Mouse (Mus musculus) lung, embryonic 15.5 days (tissue): Measurements from ENCODE around the gene Tbx21. TPM values are rescaled to one million over a fixed set of nuclear protein-coding genes. Genes with fewer than 3 reads are reported as not detected.
A peak's percentile ranks its signal among the peaks of the same experiment; 100 is the strongest.

ENCODE experiments used
- ATAC-seq: fragments of 200-750 bp; cut with Nextera tagmentation; 2 replicates; pipeline ENCODE4 v1.8.0; 2017; ENCODE audit warnings: moderate number of reproducible peaks, borderline replicate concordance; ENCODE audit not compliant: low FRiP score, low TSS enrichment; ENCODE audit errors: extremely low read depth
- H3K27ac ChIP-seq: fragments of 300-500 bp; sonication (generic); 2 replicates; pipeline ENCODE4 v1.5.1; 2015; ENCODE audit warnings: moderate library complexity, mild to moderate bottlenecking, inconsistent platforms
- H3K27me3 ChIP-seq: fragments of 300-500 bp; sonication (generic); 2 replicates; pipeline ENCODE4 v1.6.1; 2015; ENCODE audit warnings: inconsistent platforms
- H3K36me3 ChIP-seq: fragments of 300-500 bp; sonication (generic); 2 replicates; pipeline ENCODE4 v1.6.1; 2015; ENCODE audit warnings: inconsistent platforms
- H3K4me1 ChIP-seq: fragments of 300-500 bp; sonication (generic); 2 replicates; pipeline ENCODE4 v1.6.1; 2015; ENCODE audit warnings: inconsistent platforms
- H3K4me2 ChIP-seq: fragments of 300-500 bp; sonication (generic); 2 replicates; pipeline ENCODE4 v1.6.1; 2015; ENCODE audit warnings: inconsistent platforms, mild to moderate bottlenecking, moderate library complexity
- H3K4me3 ChIP-seq: fragments of 300-500 bp; sonication (generic); 2 replicates; pipeline ENCODE4 v1.5.1; 2015; ENCODE audit warnings: mild to moderate bottlenecking, inconsistent platforms
- H3K9ac ChIP-seq: fragments of 300-500 bp; sonication (generic); 2 replicates; pipeline ENCODE4 v1.6.1; 2015; ENCODE audit warnings: inconsistent platforms
- H3K9me3 ChIP-seq: fragments of 300-500 bp; sonication (generic); 2 replicates; pipeline ENCODE4 v1.6.1; 2016; ENCODE audit warnings: inconsistent platforms
- WGBS: fragments of 180-500 bp; shearing (Covaris S2); methylation state at CpG from one replicate; pipeline ENCODE4 v1.1.7; 2015; 5-methylcytosine and 5-hydroxymethylcytosine counted together
- microRNA-seq: library from miRNA; unstranded; fragments of <30 nt; microRNA quantifications from one replicate; pipeline ENCODE4, GENCODE M21; 2016
- polyA plus RNA-seq: library from polyadenylated mRNA; unstranded; fragments of >200 nt; fragmentation: Nextera tagmentation; extraction: Ambion mirVana; gene quantifications from 2 replicates; pipeline ENCODE4 v1.2.1, GENCODE M21; 2015

Gene Tbx21
- polyA plus RNA-seq, 1 experiment from 2014 or later = 0.07 TPM

GRCm38 (mm10) chr11:97050216-97050943, 64.8 kb downstream of the Tbx21 start, which contains the start of gene Osbpl7:
Gene Osbpl7 (plus strand): TSS chr11:97050628.
- H3K9ac ChIP-seq = peak within 1 kb of the TSS; percentile 67
- 4% methylated on average over 18 of the region's 18 CpGs for WGBS
- ATAC-seq = peak; percentile 66
- peak within 1 kb of the TSS; percentile 54 for H3K27ac ChIP-seq
- no peaks in the 10 kb centered on the region for H3K9me3 ChIP-seq
- peak within 1 kb of the TSS; percentile 89 for H3K4me2 ChIP-seq
- H3K36me3 ChIP-seq = peaks cover 47% of the 10 kb centered on the region
- H3K4me1 ChIP-seq = peaks cover 25% of the 10 kb centered on the region
- H3K27me3 ChIP-seq = no peaks in the 10 kb centered on the region
- H3K4me3 ChIP-seq = peak within 1 kb of the TSS; percentile 70

- 72% methylated on average over 6 of the region's 6 CpGs for WGBS
- H3K4me2 ChIP-seq = no peak overlapping the region
- H3K4me1 ChIP-seq = peaks cover 25% of the 10 kb centered on the region
- H3K27ac ChIP-seq = no peak overlapping the region
- no peak overlapping the region for H3K4me3 ChIP-seq
- no peak overlapping the region for H3K9ac ChIP-seq
- peaks cover 44% of the 10 kb centered on the region for H3K36me3 ChIP-seq
- H3K9me3 ChIP-seq = no peaks in the 10 kb centered on the region
- no peak for ATAC-seq
- H3K27me3 ChIP-seq = no peaks in the 10 kb centered on the region
These were observed 65.5 kb downstream of the Tbx21 start for GRCm38 (mm10) chr11:97049492-97050085.

GRCm38 (mm10) chr11:97048090-97048650, 67.0 kb downstream of the Tbx21 start:
- Histone ChIP-seq H3K27me3 (no peaks in the 10 kb centered on the region), H3K36me3 (peaks cover 37% of the 10 kb centered on the region), H3K9ac (no peak overlapping the region), H3K4me2 (no peak overlapping the region), H3K4me1 (peaks cover 25% of the 10 kb centered on the region), H3K9me3 (no peaks in the 10 kb centered on the region), H3K4me3 (no peak overlapping the region), H3K27ac (no peak overlapping the region)
- whole genome bisulfite sequencing = 77% methylated on average over 8 of the region's 8 CpGs
- ATAC-seq = no peak

Small RNAs within 50 kb of the gene (microRNA-seq; reads per million reads assigned to microRNA genes)
- gene Mir7235 (0.56 reads per million), gene Mir8103 (2.4 reads per million, percentile 8 among the genes with 10 or more reads in this experiment)

Other genes starting within 250 kb of the Tbx21 start
- 65.8 and 67.2 TPM in 2 replicates for gene Cdk5rap3, start 198.8 kb downstream of the Tbx21 start, polyA plus RNA-seq
- gene Prr15l, start 187.2 kb downstream of the Tbx21 start, polyA plus RNA-seq = 38.2 and 40.1 TPM in 2 replicates
- gene Pnpo, start 171.3 kb downstream of the Tbx21 start, polyA plus RNA-seq = 30.4 and 34.3 TPM in 2 replicates
- gene Sp2, start 132.4 kb downstream of the Tbx21 start, polyA plus RNA-seq = 15.7 and 17.9 TPM in 2 replicates
- gene Sp6, start 101.9 kb downstream of the Tbx21 start, polyA plus RNA-seq = 0.72 and 0.98 TPM in 2 replicates
- gene Scrn2, start 85.4 kb downstream of the Tbx21 start, polyA plus RNA-seq = 31.2 and 31.9 TPM in 2 replicates
- gene Lrrc46, start 73.9 kb downstream of the Tbx21 start, polyA plus RNA-seq = 3.7 and 5.9 TPM in 2 replicates
- 79.4 and 85.2 TPM in 2 replicates for gene Mrpl10, start 73.8 kb downstream of the Tbx21 start, polyA plus RNA-seq
- gene Osbpl7, start 64.7 kb downstream of the Tbx21 start, polyA plus RNA-seq = 10.3 and 11.7 TPM in 2 replicates
- 7.9 and 8.6 TPM in 2 replicates for gene Tbkbp1, start 36.2 kb upstream of the Tbx21 start, polyA plus RNA-seq
- 50.5 and 52.5 TPM in 2 replicates for gene Kpnb1, start 72.5 kb upstream of the Tbx21 start, polyA plus RNA-seq
- 73.6 and 76.0 TPM in 2 replicates for gene Npepps, start 165.3 kb upstream of the Tbx21 start, polyA plus RNA-seq
- 44.6 and 47.9 TPM in 2 replicates for gene Mrpl45, start 200.4 kb upstream of the Tbx21 start, polyA plus RNA-seq
- gene Gpr179, start 236.7 kb upstream of the Tbx21 start, polyA plus RNA-seq = 0.07 and 0.16 TPM in 2 replicates
- 3.4 and 3.6 TPM in 2 replicates for gene Socs7, start 247.2 kb upstream of the Tbx21 start, polyA plus RNA-seq